Mouse (Mus musculus): ENCODE measurements at regions not wholly inside any gene's neighbourhood (a gene's known extent, or its start where the extent isn't known, plus 50 kb on each side); places are given as distances from the start of the nearest gene placed in this dataset.

DNA sequence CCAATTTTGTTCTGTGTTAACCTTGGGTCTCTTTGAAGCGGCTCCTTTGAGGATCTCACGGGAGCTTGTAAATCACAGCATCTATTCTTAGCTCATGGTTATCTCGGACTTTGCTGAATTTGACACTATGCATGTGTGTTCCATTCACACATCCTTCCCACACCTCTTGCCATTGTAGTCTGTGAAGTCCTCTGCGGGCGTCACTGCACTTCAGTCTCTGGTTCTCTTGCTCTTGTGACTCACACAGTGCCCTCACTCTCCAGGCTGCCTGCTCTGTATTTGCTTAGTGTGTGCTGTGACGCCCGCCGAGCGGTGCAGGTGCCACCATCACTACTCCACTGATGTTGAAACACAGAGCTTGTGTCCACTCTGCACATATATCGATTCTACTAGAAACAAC lies 1271.2 kb downstream of the Synb start:
- in situ Hi-C loops (cut with MboI, MseI), result no loop called here

DNA sequence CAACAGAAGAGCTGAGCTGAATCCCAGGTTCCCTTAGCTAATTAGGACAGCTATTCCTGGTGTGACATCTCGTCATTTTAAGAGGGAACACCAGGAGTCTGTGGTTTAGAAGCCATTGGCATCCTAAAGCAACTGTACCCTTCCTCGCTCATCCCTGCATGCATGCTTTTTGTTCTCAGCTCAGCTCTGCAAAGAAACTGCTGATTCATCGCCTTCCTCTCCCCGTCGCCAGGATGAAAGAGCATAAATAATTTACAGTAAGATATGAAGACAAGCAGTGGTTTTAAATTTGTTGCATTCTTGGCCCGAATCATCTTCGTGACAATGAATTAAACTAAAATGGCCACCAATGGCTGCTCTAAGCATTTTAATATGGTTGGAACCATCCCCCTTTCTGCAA lies 1272.9 kb downstream of the Synb start:
- in situ Hi-C loops (cut with MboI, MseI), result no loop called here

DNA sequence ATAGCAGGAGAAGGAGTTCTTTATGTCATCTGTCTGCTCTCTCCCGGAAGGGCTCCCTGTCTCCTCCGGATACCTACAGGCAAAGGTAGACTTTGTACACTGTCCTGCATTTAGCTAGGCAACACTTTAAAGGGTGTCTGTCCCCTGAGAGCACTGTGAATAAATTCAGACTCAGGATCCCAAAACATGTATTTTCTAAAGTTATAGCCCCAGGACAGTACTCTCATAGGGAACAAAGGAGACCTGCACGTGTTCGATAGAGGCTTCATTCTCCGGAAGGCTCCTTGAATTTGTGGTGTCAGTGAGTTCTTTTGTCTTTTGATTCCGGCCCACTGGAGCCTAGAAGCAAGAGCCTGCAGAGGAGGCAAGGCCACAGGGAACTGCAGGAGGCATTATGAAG lies 1273.3 kb downstream of the Synb start:
- in situ Hi-C loops (cut with MboI, MseI), result no loop called here

DNA sequence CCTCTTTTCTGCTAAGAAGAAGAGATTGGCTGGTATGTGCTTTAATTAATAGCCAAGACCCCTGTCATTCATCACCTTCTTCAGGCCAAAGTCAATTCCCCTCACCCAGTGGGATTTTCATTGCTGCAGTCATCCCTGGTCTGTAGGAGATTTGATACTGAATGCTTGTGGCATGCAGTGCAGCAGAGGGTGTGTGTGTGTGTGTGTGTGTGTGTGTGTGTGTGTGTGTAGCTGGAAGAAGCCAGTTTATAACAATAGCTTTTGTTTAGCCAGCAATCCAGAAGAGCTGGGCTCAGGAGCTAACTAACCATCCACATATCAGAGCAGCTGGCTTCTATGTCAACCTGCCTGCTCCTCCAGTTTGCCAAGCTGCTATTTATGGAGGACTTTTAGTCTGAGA lies 1275.4 kb downstream of the Synb start:
- in situ Hi-C loops (cut with MboI, MseI), result no loop called here

DNA sequence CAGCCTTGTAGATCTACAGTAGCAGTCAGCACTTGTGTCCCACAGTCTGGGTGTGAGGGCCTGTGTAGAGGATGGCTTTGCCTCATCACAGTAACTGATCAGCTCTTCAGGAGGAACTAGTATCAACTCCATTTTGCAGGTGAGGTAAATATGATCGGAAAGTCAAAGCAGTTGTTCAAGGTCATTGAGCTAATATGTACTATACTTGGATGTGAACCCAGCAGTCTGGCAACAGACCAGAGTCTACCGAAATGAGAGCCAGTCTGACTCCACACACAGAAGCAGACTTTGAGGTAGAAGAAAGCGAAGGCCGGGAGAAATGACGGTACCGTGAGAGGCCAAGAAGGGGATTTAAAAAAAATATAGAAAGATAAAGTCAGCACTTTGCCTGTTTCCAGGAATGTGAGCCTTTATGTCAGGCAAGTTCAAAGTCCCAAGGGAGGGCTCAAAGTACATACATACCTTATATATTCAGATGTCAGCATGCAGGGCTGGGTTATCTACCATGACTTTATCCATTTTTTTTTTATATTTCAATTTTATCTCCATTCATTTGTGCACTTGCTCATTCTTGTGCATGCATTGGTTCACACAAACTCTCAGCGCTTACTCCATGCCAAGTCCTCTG lies 1297.2 kb downstream of the Synb start:
- in situ Hi-C loops (cut with MboI, MseI), result loop anchor here (5.0 kb wide), 1 partner anchor 150 kb away; no protein-coding TSS in a partner anchor

DNA sequence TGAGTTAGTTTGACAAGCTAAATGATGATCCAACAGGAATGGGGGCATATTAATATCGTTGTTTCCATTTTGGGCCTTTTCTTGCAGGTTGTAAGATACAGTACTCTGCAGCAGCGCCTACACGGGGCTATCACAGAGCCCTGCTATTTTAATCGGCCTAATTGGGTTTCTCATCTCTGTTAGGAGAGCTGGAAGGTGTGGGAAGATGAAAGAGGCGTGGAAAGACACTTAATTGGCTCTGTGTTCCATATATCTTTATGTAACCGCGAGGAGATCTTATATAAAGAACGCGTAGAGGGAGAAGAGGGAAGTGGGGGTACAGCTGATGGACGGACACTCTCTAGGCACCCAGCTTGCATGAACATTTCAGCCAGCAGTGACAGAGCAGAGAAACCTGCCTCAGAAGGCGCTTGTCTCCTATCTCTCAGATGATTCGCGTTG lies 1300.5 kb downstream of the Synb start:
- in situ Hi-C loops (cut with MboI, MseI), result no loop called here

DNA sequence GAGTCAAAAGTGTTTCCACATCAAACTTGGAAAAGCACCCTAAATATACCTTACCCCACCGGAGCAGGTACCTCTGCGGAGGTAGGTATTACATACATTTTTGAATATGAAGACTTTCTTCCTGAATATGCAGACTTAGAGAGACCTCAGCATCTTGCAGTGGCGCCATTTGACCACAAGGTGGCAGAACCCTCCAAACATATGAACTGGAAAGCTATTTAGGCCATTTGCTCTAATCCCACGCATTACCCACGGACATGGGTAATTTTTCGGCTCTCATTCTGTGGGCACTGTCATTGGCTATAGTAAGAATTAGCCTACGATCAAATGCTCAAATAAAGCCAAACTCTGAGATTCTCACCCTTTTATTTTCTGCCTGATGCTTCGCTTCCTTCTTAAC lies 1301.0 kb downstream of the Synb start:
- in situ Hi-C loops (cut with MboI, MseI), result no loop called here

DNA sequence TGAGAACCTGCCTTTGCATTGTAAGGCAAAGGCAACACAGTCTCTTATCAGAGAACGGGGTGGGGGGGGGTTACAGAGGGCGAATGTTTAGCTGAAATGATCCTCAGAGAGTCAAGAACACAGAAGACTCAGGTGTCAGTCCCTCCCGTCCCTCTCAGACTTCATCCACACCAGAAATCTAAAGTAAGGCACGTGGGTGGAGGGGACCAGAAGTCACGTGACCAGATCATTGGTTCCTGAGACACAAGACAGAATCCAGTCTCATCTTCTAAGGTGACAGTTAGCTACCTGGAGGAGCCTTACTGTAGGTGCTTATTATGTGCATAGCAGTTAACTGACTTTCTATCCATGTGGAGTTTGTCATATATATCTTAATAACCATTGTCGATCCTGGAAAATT lies 1302.0 kb downstream of the Synb start:
- in situ Hi-C loops (cut with MboI, MseI), result no loop called here

DNA sequence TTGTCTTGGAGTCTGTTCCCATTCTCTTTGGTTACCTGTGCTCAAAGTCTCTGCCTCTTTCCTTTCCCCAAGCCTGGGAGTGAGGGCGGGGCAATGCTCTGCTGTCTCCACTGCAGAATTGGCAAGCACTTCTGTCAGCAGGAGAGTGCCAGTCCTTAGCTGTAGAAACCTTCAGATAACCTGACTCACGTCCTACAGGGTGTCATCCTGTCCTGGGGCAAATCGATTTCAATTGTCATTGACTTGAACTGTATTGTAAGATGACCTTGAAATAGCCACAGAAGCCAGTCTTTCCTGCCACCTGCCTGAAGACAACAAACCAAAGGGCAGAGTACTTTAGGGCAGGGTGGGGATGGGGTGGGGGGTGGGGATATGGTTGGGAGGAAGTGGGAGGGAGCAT lies 1303.8 kb downstream of the Synb start:
- in situ Hi-C loops (cut with MboI, MseI), result no loop called here

Data from regulatory T cell (primary cell).